Mouse (Mus musculus): Measurements from ENCODE around the gene Slc25a11.
A peak's percentile ranks its signal among the peaks of the same experiment; 100 is the strongest.

The Slc25a11 gene

DNA sequence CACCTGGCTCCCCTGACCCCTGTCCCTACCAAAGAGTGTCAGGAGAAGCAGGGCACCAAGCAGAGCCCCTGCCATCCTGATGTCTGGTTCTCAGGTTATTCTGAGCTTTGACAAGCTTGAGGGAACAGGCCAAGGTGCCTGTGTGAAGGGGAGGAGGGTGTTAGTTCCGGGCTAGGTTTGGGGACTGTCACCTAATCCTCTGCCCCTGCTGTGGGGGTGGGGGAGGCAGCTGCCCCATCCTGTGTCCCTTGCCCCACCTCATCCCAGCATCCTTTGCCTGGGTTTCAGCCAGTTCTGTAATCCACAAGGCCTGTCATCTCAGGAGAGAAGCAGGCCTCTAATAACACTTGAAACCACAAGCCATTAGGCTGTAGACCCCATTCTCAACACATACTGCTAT is 28.2 kb downstream of the Slc25a11 start, which contains the start of gene Chrne:
Gene Chrne, minus strand, starts transcription at position 116 of the 400 bp plus-strand sequence.
- DNase-seq = no peak

DNA sequence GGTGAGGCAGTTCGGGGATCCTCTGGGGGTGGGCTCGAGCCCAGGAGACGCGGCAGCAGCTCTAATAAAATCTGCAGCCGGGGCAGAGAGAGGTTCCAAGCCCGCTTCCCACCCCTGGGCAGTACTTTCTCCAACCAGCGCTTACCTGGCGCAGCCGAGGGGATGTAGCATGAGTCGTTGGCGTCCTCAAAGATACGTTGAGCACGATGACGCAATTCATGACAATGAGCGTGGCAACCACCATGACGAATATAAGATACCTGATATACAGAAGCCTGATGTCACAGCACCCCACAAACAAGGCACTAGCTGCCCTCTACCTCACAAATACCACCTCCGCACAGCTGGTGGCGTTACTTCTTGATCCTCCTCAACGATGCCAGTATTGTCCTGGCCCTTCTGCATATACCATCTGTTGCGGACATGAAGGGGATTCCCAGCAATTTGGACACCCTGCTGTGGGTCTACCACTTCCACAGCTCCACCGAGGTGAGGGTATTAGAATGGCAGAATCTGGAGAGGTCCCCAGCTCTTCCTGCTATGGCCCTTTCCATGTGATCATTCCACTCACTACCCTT is 31.7 kb downstream of the Slc25a11 start, which contains the start of gene 4930544D05Rik:
Gene 4930544D05Rik, plus strand, starts transcription at position 333 of the 578 bp plus-strand sequence.
- DNase-seq = no peak

DNA sequence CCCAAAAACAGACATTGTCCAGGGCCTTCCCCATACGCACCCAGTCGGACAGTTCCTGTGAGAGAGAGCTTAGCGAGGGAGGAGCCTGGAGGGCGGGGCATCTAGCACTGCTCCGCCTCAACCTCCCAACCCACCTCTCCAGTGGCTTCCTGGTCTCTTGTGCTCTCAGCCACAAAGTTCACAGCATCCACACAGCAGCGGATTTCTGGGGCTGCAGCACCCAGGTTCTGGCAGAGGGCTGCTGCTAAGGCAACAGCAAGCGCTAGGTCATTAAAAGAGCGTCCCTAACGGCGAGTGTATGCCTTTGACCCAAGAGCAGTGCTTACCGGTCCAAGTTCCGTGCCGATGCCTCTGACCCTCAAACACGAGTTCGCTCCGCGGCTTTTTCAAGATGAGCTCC is 32.2 kb downstream of the Slc25a11 start:
- peak; percentile 76 for DNase-seq

DNA sequence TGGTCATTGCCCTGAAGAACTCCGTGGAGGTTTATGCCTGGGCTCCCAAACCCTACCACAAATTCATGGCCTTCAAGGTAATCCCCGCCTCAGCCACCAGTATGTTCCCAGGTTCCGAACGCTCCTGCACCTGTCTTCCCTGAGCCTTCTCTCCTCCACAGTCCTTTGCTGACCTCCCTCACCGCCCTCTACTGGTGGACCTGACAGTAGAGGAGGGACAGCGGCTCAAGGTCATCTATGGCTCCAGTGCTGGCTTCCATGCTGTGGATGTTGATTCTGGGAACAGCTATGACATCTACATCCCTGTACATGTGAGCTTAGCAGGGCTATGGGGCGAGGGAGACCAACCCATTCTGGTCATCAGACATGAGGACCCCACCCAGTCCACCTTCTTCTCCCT is 34.8 kb downstream of the Slc25a11 start:
- no peak for DNase-seq

DNA sequence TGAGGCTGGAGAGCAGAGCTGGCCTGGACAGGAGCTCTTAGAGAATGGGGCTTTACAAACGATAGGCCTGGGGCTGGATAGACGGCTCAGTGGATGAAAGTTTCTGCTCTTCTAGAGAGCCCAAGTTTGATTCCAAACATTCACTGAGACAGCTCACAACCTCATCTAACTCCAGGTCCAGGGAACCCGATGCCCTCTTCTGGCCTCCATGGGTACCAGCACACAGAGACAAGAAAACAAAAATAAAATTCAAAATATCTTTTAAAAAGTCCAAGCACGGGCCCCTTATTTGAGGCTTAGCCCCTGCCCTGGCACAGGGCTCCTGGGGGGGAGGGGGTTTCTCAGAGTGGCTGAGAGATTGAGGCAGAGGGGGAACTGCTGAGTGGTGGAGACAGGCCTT is 36.5 kb downstream of the Slc25a11 start:
- no peak for DNase-seq

DNA sequence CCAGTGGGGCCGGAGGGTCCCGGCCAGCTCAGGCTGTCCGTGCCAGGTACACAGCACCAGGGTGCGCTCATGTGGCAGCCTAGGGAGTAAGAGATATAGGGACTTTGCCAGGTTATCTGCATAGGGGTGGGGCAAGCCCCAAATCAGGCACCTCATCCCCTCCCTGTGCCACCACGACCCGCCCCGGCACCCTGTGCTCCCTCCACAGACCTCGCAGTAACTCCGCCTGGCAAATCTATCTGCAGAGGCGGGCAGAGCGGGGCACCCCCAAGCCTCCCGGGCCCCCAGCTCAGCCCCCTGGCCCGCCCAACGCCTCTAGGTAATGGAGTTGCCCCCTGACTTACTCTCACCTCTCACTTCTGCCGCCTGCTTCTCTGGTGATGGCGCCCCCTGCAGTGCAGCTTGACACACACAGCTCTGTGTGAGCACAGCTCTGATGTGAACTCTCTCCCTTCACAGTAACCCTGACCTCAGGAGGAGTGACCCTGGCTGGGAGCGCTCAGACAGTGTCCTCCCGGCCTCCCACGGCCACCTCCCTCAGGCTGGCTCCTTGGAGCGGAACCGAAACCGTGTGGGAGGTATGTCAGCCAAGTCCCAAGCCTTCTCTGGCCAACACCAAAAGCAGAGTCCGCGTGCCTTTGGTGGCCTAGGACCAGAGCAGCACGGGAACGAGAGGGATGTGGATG is 38.8 kb downstream of the Slc25a11 start:
- DNase-seq = no peak

DNA sequence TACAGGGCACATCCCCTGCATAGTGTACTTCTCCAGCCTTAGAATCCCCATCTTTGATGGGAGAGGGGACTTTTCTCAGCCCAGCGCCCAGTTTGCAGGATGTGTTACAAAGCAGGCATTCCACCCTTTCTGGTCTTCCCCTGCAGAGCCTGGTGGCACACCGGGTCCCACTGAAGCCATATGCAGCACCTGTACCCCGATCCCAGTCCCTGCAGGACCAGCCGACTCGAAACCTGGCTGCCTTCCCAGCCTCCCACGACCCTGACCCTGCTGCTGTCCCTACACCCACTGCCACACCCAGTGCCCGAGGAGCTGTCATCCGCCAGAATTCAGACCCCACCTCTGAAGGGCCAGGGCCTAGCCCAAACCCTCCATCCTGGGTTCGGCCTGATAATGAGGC is 39.7 kb downstream of the Slc25a11 start:
- DNase-seq = no peak

DNA sequence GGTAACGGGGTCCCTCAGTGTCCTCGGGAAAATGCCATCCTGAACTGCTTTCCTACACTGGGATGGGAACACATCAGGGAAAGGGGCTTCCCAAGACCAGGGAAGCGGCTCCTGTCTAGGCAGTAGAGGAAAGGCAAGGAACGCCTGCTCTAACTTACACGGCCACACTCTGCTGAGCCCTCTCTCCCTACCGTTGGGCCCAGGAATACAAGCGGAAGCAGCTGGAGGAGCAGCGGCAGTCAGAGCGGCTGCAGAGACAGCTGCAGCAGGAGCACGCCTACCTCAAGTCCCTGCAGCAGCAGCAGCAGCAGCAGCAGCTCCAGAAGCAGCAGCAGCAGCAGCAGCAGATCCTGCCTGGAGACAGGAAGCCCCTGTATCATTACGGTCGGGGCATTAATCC is 40.6 kb downstream of the Slc25a11 start:
- no peak for DNase-seq

DNA sequence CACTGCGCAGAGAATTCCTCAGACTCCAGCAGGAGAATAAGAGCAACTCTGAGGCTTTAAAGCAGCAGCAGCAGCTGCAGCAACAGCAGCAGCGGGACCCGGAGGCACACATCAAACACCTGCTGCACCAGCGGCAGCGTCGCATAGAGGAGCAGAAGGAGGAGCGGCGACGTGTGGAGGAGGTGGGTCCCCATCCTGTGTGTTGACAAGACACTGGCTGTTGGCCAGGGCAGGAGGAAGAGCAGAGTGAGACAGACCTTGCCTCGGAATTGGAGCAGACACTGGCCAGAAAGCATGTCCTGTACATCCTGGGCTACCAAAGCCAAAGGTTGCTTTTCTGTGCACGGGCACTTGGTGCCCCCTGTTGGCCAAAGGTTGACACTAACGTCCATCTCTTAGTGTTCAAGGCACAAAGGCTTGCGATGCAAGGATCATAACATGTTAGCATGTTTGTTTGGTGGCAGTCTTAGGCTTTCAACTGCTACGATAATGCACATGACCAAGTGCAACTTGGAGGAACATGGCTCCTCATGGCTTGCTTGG is 42.2 kb downstream of the Slc25a11 start:
- DNase-seq = peak; percentile 82

DNA sequence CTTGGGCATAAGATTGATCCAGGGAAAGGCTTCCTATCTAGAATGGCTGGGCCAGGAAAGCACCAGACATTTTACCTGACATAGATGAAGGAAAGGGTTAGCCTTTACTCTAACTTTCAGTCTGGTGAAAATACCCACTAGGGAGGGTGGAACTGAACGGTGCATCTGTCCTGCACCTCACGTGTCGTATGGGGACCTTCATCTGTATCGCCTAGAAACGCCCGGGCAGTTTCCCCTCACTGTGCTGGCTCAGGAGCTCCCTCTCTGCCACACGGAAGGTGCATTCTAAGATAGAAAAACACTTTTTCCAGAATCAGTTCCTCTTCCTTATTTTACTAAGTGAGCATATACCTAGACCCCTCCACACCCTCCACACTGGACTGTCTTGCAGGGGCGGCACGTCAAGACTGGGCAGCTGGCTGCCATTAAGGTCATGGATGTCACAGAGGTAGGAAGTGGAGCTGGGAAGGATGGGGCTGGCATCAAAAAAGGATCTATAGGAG is 48.8 kb downstream of the Slc25a11 start:
- no peak for DNase-seq

DNA sequence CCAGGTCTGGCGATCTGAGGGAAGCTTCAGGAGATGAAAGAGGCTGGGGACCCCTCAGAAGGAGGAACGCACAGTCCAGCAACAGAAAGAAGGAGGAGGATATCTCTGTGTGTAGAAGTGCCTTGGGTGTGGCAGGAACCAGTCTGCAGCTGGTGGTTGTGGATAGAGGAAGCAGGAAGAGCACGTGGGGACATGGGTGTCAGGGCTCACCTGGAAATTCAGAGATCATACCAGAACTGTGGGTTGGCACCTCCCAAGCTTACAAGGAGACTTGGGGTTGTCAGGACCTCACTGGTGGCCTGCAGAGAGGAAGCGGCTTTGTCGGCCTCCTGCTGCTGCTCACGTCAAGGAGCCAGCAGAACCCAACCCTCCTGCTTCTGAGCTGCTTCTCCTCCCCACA is 50.0 kb downstream of the Slc25a11 start:
- DNase-seq = no peak

DNA sequence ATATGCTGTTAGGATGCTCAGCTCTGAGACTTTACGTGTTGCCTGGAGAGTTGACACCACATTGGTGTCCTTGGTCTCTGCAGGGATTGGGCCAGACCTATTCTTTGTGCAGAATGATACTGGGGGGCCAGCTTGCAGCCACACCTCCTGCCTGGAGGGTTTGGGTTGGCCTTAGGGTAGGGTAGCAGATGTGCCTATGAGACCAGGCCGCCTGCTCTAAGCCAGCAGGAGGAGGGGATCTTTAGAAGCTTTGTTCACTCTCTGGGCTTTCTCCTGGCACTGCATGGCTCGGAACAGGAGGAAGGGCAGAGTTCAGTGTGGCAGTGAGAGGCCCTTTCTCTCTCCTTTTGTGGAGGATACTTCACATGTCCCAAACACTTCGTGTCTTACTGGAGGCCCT is 51.2 kb downstream of the Slc25a11 start:
- no peak for DNase-seq

DNA sequence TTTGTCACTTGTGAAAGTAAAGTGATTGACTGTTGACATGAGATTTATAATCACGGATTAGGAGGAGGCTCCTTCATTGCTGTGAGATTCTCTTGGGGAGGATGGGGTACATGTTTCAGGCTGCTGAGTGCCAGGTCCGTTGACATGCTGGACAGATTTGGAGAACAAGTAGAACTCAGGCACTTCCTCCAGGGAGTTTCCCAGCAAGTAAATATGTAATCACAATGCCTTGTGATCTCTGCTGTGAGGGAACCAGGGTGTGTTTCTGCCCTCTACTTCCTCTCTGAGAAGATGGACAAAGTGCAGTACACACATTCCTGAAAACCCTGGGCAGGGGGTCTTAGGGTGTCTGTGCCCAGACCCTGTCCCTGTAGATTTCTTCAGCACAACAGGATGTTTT is 51.6 kb downstream of the Slc25a11 start:
- DNase-seq = no peak

DNA sequence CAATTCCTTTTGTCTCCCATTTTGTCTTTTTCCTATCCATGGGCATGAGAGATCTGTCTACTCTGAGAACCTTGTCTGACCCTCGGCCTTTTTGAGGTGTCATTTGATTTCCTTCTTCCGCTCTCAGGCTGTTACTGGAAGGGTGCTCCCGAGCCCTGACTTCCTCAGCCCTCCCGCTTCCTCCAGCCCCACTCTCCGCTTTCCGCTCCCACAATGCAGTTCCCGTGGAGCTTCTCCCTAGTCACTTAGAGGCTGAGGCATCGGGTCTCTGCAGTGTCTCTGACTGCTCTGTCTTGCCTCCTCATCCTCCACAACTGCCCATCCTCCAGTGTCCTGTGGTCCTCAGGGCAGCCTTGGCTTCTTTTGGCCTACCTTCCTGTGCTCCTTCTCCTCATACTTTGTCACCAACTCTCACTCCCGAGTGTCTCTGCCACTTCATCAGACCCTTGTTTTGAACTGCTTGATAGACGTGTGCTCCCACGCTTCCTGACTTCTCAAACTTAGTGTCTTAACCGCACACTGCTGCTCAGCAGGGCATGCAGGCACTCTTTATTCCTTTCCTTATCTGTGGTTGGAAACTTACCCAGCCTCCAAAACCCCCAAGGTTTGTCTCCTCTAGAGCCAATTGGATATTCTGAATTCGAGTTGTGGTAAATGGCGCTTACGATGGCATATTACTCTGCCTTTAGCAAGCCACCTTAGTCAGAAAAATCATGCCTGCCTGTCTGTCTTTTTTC is 52.9 kb downstream of the Slc25a11 start:
- DNase-seq = no peak
